Mouse (Mus musculus): ENCODE measurements around the gene Olfr378.

Olfr378 gene

DNA sequence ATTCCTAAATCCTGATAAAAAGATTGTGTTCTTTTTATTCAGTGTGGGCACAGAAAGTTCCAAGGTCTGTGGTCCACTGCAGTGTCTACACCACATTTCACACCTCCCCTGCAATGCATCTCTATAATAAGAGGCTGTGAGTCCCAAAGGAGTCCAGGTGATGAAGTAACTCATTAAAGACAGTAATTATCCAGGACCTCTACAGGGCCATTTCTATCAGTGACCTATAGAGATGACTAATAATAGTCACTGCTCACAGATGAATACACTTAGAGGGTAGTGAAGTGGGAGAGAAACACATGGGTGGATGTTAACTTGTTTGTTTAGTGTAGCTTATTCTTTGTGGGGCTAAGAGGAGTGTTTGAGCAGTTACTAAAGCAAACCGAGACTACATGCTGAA is at the start of gene Olfr378:
TSS of gene Olfr378 (minus strand) at position 101 of the 400 bp plus-strand sequence.
- no peak for DNase-seq (ENCODE audit: low read depth in 1 of 2, low spot score in 2 of 2)

DNA sequence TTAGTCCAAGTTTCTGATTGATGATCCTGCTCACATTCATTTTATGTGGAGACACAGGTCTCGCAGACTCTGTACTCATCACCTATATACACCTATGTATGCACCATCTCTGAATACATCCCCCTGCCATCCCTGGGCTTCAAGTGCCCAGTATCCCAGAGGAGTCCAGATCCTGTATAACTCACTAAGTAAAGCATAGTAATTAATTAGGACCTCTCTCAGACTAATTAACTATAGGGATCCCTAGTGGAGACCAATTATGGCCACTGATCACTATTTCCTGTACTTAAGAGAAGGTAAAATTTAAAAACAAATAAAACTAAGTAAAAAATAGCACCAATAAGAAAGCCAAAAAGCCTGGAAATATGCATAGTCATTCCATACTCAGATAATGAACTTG is 29.1 kb upstream of the Olfr378 start, which contains the start of gene Olfr380:
TSS of gene Olfr380 (minus strand) at position 101 of the 400 bp plus-strand sequence.
- DNase-seq (ENCODE audit: low read depth in 1 of 2, low spot score in 2 of 2) = no peak

DNA sequence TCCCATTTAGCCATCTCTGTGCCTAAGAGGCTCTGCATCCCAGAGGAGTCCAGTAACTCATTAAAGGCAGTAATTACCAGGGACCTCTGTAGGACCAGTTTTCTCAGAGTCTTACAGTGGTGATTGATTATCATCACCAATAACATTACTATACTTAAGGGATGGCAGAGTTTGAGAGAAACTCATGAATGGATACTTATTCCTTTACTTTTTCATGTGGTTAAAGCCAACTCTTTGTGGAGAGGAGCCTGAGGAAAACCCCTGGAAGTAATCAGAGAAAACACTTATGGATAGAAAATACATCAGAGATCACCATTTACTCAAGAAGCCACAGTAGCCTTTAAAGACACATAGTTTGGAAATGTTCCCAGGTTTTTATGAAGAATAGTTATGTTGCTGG is 28.8 kb downstream of the Olfr378 start, which contains the start of gene Olfr1:
TSS of gene Olfr1 (minus strand) at position 101 of the 400 bp plus-strand sequence.
- DNase-seq (ENCODE audit: low read depth in 1 of 2, low spot score in 2 of 2) = no peak

GRCm38 (mm10) chr11:73395374-73395773 is 32.9 kb downstream of the Olfr378 start:
- DNase-seq (ENCODE audit: low read depth in 1 of 2, low spot score in 2 of 2) = no peak

Data from monocyte, adult 2 months (primary cell).